In genomic region chr5:33816008-33816725, GRCm38 (mm10) we compare ENCODE assay signal across 1 mouse cellular context.
TF ChIP-seq lines count a peak whose summit lies in the region.

No protein-coding gene starts in this region.

TF ChIP-seq in MEL, 35 proteins besides CTCF, POLR2A, EP300 and RAD21:
- TF ChIP-seq ZNF384 (IDR thresholded peaks at IDR 0.05; ENCODE audit: low read depth, low read length), result no peak
- TF ChIP-seq USF1 (IDR thresholded peaks at IDR 0.05; ENCODE audit: low read depth, low read length), result 0 out of 2 replicates have a peak, but pooled peaks have one; percentile 22
- no peak; the same call in 1 of the 2 replicates for TF ChIP-seq SIN3A (IDR thresholded peaks at IDR 0.05; ENCODE audit: low read length)
- TF ChIP-seq GATA1 (IDR thresholded peaks at IDR 0.05; ENCODE audit: low read depth, low read length), result peak; percentile 81
- TF ChIP-seq USF2 (IDR thresholded peaks at IDR 0.05; ENCODE audit: borderline replicate concordance in 1 of 2, insufficient read depth in 1 of 2, low read depth in 1 of 2, low read length in 2 of 2), result no peak
- TF ChIP-seq MYC (IDR thresholded peaks at IDR 0.05; ENCODE audit: low read depth, low read length), result peak; percentile 60; the same call in 1 of the 2 replicates
- no peak for TF ChIP-seq MAZ (IDR thresholded peaks at IDR 0.05; ENCODE audit: low read depth, low read length)
- peak; percentile 57; the same call in 1 of the 2 replicates for TF ChIP-seq MXI1 (IDR thresholded peaks at IDR 0.05; ENCODE audit: low read depth, low read length)
- no peak for TF ChIP-seq MAFK (IDR thresholded peaks at IDR 0.05; ENCODE audit: borderline replicate concordance, low read depth, low read length)
- TF ChIP-seq TBP (IDR thresholded peaks at IDR 0.05; ENCODE audit: low read depth, low read length), result no peak
- TF ChIP-seq HCFC1 (IDR thresholded peaks at IDR 0.05; ENCODE audit: low read depth, low read length), result 0 out of 2 replicates have a peak, but pooled peaks have one; percentile 36
- TF ChIP-seq RCOR1 (IDR thresholded peaks at IDR 0.05; ENCODE audit: low read depth, low read length), result peak; percentile 55
- peak; percentile 71 for TF ChIP-seq MAX (IDR thresholded peaks at IDR 0.05; ENCODE audit: low read length)
- no peak for TF ChIP-seq ZC3H11A (IDR thresholded peaks at IDR 0.05; ENCODE audit: low read depth, low read length)
- no peak for TF ChIP-seq ZMIZ1 (IDR thresholded peaks at IDR 0.05; ENCODE audit: low read depth, low read length)
- TF ChIP-seq KAT2A (conservative IDR thresholded peaks at IDR 0.05; ENCODE audit: low read depth, low read length), result no peak
